Mouse (Mus musculus): ENCODE measurements around the gene Myh6.

DNA sequence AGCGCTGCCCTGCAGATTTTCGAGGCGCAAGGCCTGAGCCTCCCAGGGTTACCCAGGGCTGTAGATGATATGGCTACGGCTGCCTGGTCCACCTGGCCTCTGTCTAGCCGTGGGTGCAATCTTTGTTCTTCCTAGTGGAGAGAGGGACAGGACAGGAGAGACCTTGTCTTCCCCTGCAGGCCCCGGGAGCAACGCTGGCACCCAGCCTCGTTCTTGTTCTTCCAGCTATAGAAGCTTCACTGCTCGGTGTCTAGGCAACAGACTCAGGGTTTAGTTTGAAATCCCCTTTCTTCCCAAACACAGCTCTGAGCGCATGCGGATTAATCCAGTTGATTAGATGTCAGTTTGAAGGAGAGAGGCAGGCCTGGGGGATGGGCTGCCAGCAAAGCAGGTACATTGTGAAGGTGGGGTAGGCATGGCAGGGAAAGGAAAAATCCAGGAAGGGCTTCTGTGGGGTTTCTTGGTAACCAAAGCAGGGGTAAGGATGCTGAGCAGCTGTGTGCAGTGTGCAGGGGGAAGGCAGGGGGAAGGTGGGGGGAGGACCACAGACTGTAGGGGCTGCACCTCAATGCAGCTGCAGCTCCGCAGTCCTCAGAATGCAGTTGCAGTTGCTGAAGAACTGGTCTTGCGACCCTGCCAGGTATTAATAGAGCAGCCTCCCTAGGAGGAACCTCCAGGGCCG lies 28.9 kb upstream of the Myh6 start:
- TF ChIP-seq GATA1 (IDR thresholded peaks at IDR 0.05; ENCODE audit: borderline replicate concordance, low read length) (no peak), FLI1 (IDR thresholded peaks at IDR 0.05; ENCODE audit: low read length) (no peak)

Data from megakaryocyte, embryonic 14.5 days (primary cell).